Mouse (Mus musculus) left cerebral cortex, postnatal 4 days (tissue): Measurements from ENCODE around the gene Tcp1. TPM values are rescaled to one million over a fixed set of nuclear protein-coding genes. Genes with fewer than 3 reads are reported as not detected.
"Not testable (repeated sequence)": the region's sequence is repeated elsewhere in the genome, so short reads cannot be mapped to it uniquely, and the experiment has no call there.

Experiments used
- DNase-seq: peaks from one replicate; pipeline ENCODE4 v3.0.0-alpha.2; 2022
- intact Hi-C: fragments of 180-260 bp; cut with DNase I; formaldehyde crosslinking; loops from one replicate; pipeline ENCODE4 v1.15.1; 2025
- total RNA-seq, 2 experiments: library from RNA; stranded (reverse); gene quantifications; 2 replicates each; pipeline ENCODE4 v1.2.3; 2021

Tcp1 gene
- total RNA-seq: 100 to 1,000 TPM; 293 to 304 TPM

- intact Hi-C loops: no loop called here
These were observed at the start of gene Tcp1 for GRCm38 (mm10) chr17:12915488-12915880. Gene Tcp1 (plus strand): TSS chr17:12915701.

GRCm38 (mm10) chr17:12866853-12867252 lies 48.6 kb upstream of the Tcp1 start:
- no peak for DNase-seq
- intact Hi-C loops: no loop called here

More at GRCm38 (mm10) chr17:12915488-12915880, at the start of gene Tcp1:
- DNase-seq: no peak

DNA sequence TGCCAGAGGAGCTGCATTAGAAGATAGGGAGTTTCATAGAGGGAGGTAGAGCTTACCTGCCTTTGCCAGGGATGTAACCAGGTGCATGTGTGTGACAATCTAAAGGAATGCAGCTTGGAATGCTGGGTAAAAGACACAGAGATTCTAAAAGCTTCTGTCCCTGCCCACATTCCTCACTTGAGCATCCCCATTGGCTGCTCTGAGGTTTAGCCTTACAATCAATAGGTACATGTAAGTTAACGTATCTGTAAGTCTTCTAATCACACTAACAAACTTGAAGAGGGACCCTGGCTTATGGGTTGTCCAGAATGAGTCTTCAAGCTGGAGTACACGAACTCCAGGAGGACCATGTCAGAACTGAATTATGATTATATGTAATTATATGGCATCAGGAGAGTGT lies 47.5 kb upstream of the Tcp1 start, which contains the start of gene Mas1:
TSS of gene Mas1 (minus strand) at position 101 of the 400 bp plus-strand sequence.
- intact Hi-C loops: no loop called here
- DNase-seq: no peak

DNA sequence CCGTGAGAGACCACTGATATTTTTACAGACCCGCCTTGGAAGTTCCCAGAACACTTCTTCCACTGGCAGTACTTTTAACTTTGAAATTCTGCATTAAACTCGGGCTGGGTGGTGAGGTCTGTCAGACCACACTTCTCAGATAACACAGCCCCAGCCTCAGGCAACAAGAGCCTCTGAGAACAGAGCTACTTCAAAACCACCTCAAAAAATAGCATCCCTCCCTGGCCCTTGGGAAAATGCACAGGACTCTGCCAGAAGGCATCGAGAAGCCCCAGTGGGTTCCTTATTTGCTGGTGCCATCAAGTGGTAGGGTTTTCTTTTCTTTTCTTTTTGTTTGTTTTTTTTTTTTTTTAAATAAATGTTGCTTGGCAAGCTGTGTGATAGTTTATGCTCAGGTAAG lies 46.9 kb upstream of the Tcp1 start:
- DNase-seq: no peak
- intact Hi-C loops: no loop called here

- no peak for DNase-seq
- intact Hi-C loops: no loop called here
These were observed 43.0 kb upstream of the Tcp1 start for GRCm38 (mm10) chr17:12872275-12873028.

- no peak for DNase-seq
- intact Hi-C loops: no loop called here
These were observed 39.8 kb upstream of the Tcp1 start, which contains the start of gene Mrgprh for GRCm38 (mm10) chr17:12875734-12876133. Gene Mrgprh (plus strand): TSS chr17:12876034.

GRCm38 (mm10) chr17:12880178-12880577 lies 35.3 kb upstream of the Tcp1 start:
- intact Hi-C loops: no loop called here
- peak; percentile 74 for DNase-seq

DNA sequence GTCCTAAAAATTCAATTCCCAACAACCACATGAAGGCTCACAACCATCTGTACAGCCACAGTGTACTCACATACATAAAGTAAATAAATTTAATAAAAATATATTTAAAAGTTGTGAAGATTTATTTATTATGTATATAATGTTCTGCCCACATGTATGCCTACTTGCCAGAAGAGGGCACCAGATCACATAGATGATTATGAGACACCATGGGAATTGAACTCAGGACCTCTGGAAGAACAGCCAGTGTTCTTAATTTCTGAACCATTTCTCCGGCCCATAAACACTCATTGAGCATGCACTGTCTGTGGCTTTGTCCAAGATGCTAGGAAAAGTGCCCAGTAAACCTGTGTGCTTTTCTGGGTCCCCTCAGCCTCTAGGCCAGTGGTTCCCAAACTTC lies 34.3 kb upstream of the Tcp1 start:
- no peak for DNase-seq
- intact Hi-C loops: no loop called here

GRCm38 (mm10) chr17:12886620-12887019 lies 28.9 kb upstream of the Tcp1 start:
- no peak for DNase-seq
- intact Hi-C loops: no loop called here

DNA sequence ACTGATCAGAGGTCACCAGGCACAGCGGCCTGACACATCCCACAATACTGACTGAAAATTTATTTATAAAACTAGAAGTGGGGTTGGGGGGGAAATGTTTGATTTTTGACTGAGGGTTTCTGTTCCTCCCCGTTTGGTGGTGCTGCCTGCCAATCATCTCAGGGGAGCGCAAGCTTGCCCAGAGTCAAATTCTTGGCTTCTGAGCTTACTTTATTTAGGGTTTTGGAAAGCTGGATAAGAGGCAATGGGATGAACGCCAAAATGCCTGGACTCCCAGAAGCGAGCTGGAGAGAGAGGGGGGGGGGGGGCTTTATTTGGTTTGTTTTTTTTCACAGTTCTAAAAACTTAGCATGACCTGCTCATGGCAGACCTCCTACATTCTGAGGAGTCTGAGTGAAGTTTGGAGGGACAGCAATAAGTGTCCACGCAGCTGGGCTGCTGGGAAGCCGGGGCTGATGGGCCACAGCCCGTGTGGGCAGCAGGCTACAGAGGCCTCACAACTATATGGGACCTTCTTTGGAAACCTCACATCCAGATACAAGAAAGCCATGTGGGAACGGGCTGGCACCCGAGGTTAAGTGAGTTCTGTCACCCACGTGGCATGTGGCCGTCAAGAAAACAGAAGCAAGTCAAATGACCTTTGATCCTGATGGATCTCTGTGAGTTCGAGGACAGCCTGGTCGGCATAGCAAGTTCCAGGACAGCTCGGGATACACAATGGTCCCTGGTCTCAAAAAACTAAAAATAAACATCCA lies 28.3 kb upstream of the Tcp1 start:
- peak; percentile 18 for DNase-seq
- intact Hi-C loops: no loop called here

DNA sequence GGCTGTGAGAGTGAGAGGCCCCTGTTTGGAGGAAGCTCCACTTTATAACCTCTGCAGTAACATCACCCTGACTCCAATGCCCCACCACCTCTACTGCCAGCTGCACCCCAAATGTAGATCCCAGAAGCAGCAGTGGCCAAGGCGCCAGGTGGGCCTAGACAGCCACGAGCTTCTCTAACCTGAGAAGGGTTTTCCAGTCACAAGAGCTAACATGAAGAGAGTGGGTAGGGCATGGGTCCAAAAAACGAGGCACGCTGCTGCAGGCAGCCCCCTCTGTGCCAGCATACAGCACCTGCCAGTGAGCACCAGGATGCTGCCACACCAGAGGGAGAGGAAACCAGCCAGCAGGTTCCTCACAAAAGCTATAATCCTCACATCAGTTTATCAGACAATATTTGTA lies 24.4 kb upstream of the Tcp1 start:
- intact Hi-C loops: no loop called here
- DNase-seq: peak; percentile 36

- intact Hi-C loops: no loop called here
- no peak for DNase-seq
These were observed 23.5 kb upstream of the Tcp1 start for GRCm38 (mm10) chr17:12892033-12892432.

- intact Hi-C loops: no loop called here
- no peak for DNase-seq
These were observed 17.8 kb upstream of the Tcp1 start for GRCm38 (mm10) chr17:12897674-12898073.

DNA sequence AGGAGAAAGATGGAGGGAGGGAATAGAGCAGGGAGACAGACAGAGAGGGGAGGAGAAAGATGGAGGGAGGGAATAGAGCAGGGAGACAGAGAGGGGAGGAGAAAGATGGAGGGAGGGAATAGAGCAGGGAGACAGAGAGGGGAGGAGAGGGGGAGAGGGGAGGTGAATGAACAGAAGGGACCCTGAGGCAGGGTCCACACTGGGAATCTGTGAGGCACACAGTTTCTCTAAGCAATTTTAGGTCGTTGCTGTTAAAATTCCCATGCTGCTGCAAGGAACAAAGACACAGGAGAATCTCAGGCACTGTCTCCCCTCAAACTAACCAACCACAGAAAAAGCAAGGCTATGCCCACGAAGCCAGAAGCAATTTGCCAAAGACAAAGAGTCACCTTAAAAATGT lies 16.9 kb upstream of the Tcp1 start:
- DNase-seq, intact Hi-C loops: not testable (repeated sequence)

DNA sequence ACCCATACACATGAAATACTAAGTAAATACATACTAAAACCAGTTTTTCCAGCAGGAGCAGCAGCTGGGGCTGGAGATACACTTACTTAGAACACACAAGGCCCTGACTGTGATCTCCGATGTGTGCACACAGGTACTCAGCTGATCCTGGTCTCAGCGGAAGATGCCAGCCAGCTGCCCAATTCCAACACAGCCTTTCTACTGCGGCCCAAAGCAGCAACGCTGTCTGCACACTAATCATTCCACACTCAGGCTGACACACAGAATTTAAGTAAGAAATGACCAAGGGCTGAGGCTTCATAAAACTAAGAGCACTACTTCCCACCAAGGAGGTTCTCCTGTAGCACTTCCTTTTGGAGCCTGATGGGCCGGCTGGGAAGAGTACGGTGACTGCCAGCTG lies 13.2 kb upstream of the Tcp1 start:
- DNase-seq: no peak
- intact Hi-C loops: no loop called here

DNA sequence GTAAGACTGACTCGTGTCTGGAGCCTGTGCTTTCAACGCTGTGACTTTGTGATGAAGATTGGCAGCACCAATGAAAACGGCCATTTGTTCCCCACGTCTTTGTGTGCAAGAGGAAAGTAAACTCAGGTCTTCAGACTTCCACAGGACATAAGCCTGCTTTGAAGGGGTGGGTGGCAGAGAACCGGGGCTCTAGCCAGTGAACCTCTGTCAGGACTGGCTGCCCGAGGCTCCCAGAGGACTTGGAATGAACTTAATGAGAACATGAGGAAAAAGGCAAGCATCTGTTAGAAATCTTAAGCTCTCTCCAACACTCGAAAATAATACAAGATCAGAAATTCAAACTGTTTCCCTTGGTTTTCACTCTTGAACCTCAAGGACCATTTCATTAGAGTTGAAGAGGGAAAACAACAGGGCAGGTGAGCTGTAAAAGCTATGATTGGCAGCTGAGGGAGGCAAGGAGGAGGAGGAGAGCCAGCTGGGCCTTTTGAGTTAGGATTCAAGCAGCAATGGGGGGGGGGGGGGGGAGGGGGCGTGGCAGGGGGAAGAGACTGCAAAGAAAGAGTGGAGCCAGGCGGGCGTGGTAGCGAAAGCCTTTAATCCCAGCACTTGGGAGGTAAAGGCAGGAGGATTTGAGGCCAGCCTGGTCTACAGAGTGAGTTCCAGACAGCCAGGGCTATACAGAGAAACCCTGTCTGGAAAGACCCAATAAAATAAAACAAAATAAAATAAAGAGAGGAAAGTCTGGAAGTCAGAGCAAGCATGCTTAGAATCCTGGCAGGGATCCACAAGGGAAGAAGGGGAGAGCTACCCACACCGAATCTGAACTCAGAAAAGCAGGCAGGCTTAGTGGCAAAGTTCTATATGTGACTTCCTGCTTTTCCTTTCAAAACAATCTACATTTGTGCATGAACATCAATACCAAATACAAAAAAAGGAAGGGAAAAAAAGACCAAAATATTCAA lies 11.8 kb upstream of the Tcp1 start:
- intact Hi-C loops: no loop called here
- no peak for DNase-seq

GRCm38 (mm10) chr17:12904349-12904748 lies 11.2 kb upstream of the Tcp1 start:
- DNase-seq: no peak
- intact Hi-C loops: no loop called here

DNA sequence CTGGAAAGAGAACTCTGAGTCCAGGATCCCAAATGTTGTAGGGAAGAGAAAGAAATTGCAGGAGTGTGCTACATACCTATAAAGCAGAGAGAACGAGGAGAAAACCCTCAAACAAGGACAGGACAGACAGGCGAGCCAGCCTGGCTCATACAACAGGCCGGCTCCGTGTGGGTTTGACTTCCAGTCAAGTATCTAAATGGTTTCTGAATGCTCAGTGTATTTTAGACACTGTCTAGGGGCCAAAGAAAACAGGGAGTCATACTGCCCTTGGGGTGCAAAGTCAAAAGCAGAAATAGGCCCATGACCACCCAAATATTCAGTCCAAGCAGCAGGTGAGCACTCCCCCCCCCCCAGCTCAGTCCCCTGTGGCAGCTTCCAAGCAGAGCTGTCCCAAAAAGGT lies 9.7 kb upstream of the Tcp1 start:
- intact Hi-C loops: no loop called here

DNA sequence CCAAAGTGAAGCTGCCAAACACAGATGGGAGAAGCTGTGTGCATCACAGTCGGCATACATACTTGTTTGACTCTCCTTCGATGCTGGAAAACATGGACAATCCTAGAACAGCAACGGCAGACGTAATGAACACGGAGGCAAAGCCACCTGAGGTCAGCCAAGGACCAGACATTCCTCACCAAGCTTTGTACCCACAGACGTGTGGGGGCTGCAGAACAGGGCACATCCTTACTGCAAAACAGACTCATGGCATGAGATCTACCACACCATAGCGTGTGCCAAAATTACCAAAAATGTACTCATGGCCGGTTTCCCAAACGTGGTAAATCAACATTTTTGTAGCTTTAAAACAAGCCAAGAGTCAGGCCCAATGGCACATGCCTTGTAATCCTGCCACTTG lies 9.1 kb upstream of the Tcp1 start:
- DNase-seq: no peak
- intact Hi-C loops: no loop called here

More for the DNA sequence above, 9.7 kb upstream of the Tcp1 start:
- no peak for DNase-seq

GRCm38 (mm10) chr17:12909361-12910280 lies 5.9 kb upstream of the Tcp1 start, which contains the start of gene Pnldc1:
Gene Pnldc1 (minus strand): TSS chr17:12910230.
- intact Hi-C loops: no loop called here
- DNase-seq: no peak
